Mouse (Mus musculus) cerebellum, adult 2 months (tissue): Measurements from ENCODE around the gene 3110021N24Rik.

Experiments
- CTCF ChIP-seq: fragments of 200-500 bp; IDR thresholded peaks from 2 replicates; pipeline ENCODE4 v1.5.1; 2011; ENCODE audit warnings: low read depth, mild to moderate bottlenecking, control low read depth, low read length, moderate library complexity, borderline replicate concordance; ENCODE audit not compliant: insufficient read depth
- POLR2A ChIP-seq: fragments of 200-500 bp; IDR thresholded peaks from 2 replicates; pipeline ENCODE4 v1.6.1; 2011; ENCODE audit warnings: low read length, control low read depth, borderline replicate concordance; ENCODE audit not compliant: insufficient read depth

GRCm38 (mm10) chr4:108719349-108719748 is at the start of gene 3110021N24Rik:
- TF ChIP-seq CTCF (no peak), POLR2A (no peak)
